Mouse (Mus musculus): ENCODE measurements around the gene Upk1a. TPM values are rescaled to one million over a fixed set of nuclear protein-coding genes. Genes with fewer than 3 reads are reported as not detected.

Upk1a gene
- total RNA-seq, 4 experiments from 2014 or later, result 0.23 to 0.51 (median 0.35) TPM; not detected in 1

DNA sequence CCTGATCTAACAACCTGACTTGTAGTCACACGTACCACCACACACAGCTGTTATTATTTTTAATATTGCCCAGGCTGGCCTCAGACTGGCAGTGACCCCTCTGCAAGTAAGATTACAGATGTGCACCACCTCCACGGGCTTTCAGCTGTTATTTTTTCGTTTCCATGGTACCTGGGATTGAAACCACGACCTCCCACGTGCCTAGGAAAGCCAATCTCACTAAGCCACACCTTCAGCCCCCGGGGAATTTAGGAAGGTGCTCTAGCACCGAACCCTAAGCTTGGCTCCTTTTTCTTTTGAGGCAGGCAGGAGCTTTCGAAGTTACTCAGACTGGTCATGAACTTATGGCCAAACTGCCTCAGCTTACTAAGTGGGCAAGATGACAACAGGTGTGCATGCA lies 8.2 kb downstream of the Upk1a start:
- no peak for DNase-seq (ENCODE audit: low spot score in 2 of 2)

DNA sequence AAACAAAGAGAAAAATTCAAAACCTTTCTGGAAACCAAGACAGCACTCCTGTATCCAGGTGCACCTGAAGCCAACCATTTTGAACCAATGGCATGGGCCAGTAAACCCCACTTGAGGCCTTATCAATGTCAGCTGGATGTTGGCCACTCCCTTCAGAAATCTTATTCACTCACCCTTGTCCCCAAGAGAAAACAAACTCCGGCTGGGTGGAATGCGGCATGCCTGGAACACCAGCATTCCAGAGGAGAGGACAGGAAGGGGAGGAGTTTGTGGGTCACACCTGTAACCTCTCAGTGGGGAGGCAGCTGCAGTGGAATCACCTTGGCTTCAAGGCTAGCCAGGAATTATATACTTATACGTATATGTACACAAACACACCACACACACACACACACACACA lies 10.1 kb downstream of the Upk1a start:
- DNase-seq (ENCODE audit: low spot score in 2 of 2), result no peak

DNA sequence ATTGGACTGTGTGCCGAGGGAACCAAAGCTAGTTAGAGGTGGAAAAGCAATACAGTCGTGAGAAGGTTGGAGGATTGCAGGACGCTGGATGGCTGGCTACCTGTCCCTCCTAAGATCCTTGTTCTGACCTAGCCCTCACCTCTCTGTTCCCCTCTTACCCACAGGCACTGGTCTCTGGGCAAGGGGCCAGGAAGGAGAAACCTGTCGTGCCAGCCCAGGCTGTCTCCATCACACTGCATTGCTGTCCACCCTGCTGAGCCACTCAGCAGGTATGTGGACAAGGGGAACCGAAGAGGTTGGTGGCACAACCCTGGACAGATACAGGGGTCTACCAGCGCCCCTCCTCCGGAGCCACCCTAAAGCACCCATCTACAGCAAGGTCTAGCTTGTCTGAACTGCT lies 12.0 kb downstream of the Upk1a start:
- DNase-seq (ENCODE audit: low spot score in 2 of 2), result no peak

DNA sequence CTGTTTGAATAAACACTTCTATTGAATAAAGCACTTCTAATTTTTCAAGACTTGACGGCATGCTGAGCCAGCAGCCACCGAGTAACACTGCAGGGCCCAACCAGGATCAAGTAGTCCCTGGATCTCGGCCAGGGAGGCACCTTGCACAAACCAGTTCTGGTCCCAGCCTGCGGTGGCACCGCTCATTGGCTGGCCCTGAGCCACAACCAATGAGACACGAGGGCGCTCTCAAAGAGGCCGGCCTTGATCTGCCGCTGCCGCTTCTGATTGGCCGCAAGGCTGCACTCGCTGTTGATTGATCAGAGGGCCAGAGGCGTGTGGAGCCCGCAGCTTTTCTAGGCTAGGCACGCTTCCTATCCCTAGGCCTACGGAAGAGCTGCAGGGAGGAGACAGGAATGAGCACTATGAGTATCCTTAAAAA lies 12.7 kb downstream of the Upk1a start:
- peak; percentile 75 to 93 for DNase-seq (ENCODE audit: low spot score in 2 of 2)

DNA sequence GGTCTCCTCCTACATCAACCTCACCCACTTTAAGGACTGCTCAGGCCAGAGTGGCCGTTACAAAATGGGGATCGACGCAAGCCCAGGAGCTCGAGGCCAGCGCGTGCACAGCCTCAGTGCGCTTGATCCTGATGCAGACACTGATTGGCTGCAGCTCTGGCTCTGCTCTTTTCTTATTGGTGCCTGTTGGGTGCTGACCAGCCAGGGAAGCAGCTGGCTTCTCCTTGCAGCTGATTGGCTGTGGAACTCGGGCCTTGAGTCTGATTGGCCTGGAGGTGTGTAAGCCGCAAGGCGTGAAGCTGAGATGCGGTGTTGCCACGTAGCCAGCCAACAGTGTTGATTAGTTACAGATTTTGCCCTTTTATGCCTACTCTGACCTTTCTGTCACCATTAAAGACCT lies 13.9 kb downstream of the Upk1a start, which contains the start of gene Zbtb32:
Gene Zbtb32, minus strand, starts transcription at position 124 of the 400 bp plus-strand sequence.
- no peak for DNase-seq (ENCODE audit: low spot score in 2 of 2)

DNA sequence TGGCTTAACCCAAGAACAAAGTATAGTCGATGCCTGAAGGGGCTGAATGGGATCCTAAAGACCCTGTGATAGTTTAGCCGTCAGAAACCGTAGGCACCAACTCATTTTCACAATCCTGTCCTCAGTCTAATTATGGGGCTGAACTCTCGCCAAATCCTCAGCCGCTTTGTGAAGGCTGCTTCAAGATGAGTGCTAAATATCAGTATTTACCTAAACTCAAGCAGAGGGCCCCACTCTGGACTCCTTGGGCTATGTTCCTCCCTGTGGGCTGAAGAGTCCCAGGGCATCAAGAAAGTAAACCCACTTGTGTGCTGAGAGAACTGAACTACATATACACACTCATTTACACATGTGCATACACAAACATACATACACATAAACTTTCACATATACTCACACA lies 15.8 kb downstream of the Upk1a start:
- DNase-seq (ENCODE audit: low spot score in 2 of 2), result no peak

DNA sequence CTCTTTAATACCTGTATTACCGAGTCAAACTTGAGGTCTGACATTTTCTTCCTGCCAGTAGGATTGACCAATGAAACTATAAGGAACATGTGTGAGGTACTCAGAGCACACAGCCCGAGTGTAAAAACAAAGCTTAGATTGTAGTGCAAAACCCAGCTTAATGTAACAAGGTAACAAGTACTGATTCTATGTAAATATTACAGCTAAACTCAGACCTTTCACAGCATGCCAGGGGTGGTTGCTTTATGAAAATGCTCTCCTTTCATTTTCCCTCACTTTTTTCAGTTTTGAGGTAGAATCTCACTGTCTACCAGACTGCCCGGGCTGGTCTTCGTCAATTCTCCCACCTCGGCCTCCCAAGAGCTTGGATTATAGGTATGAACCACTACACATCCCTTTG lies 16.6 kb downstream of the Upk1a start:
- no peak for DNase-seq (ENCODE audit: low spot score in 2 of 2)

DNA sequence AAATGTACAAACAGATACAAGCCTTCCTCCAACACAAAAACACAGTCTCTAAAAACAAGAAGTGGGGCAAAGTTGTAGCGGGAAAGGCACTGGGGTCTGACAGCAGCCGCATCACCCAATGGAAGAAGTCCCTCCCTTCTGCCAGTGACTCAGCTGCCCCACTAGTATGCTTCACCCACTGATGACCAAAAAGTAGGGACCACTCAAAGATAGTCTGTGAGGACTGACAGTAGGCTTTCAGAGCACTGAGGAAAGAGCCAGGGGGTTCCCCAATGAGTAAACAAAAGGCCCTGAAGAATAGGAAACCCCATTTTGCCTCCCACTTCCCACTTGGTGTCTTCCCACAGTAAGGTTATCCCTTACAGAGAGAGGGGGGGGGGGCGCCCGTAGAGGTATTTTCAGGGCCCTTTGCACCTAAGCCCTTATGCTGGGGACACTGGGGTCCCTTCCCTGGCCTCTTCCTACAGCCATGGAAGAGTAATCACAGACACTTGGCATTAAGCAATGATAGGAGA lies 18.1 kb downstream of the Upk1a start:
- DNase-seq (ENCODE audit: low spot score in 2 of 2), result no peak

DNA sequence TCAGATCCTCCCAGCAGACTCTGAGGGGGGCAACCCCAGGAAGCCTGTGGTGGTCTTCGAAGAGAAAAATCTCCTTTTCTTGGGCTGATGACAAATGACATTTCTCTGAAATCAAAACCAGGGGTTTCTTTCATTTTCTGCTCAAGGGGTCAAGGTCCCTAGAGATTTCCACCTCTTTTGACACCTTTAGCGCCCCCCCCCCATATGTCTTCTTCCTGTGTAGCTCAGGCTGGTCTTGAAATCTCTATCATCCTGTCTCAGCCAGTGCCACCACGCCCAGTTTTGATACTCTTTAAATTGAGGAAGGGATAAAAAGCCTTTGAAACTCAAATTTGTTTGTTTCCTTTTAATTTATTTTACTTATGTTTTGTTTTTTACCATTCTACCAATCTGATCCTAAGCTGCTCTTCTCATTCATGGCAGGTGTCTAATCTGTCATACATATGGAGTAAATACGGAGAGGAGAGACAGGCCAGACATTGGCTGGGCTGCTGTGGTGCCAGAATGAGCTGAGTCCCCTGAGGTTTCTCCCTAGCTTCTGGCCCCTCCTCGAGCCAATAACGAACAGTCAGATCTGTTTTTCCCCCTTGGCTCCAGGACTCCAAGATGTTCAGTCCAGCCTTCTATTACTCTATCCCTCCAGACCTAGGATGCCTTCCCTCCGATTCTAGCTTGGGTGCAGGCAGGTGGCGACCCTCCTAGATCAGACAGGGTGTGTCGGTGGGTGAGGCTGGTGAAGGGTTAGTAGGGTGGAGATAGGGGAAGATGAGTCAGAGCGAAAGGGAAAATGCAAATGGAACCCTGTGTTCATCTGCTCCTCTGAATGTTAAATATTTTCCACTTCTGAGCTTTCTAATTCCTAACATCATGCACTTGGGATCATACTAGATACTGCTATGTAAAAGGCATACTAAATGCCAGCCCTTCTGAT lies 18.8 kb downstream of the Upk1a start:
- no peak for DNase-seq (ENCODE audit: low spot score in 2 of 2)

DNA sequence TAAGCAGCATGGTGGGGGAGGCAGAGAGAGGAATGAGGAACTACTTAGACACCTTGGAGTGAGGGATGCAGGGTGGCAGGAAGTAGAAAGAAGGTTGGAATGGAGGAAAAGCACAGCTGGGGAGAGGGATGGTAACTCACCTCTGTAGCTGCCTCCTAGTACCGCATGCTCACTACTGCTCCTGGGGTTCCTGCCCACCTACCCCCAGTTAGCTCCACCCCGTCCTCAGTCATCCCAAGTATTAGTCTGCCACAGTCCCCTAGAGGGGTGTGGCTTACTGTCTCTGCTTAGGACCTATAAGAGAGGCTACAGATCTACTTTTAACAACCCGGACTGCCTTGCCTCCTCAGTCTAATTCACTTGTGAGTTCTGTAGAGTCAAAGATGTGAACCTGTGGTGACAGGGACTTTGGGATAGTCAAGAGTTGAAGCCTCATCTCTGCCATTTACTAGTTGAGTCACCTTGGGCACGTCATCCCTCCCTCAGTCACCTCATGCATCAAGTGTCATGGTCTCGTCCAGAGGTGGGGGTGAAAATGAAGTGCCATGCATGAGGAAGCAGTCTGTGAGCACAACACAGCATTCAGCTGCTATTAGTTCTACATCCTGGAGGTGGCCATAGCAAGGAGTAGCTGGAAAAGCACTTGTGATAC lies 19.7 kb downstream of the Upk1a start:
- DNase-seq (ENCODE audit: low spot score in 2 of 2), result no peak

DNA sequence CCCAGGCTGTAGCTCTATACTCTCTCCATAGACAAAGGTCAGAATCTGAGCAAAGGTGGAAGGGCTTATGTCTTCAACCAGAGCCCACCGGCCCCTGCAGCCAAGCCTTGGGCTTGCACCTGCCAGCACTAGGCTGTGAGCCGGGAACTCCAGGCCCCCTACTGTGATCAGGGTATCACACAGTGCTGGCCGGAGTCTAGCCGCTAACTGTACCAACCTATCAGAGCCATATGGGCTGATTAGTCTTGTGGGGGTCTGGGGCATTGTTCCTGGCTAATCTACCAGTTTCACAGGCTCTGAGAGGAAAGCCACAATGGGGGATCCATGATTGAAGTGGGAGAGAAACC lies 21.1 kb downstream of the Upk1a start:
- no peak for DNase-seq (ENCODE audit: low spot score in 2 of 2)

DNA sequence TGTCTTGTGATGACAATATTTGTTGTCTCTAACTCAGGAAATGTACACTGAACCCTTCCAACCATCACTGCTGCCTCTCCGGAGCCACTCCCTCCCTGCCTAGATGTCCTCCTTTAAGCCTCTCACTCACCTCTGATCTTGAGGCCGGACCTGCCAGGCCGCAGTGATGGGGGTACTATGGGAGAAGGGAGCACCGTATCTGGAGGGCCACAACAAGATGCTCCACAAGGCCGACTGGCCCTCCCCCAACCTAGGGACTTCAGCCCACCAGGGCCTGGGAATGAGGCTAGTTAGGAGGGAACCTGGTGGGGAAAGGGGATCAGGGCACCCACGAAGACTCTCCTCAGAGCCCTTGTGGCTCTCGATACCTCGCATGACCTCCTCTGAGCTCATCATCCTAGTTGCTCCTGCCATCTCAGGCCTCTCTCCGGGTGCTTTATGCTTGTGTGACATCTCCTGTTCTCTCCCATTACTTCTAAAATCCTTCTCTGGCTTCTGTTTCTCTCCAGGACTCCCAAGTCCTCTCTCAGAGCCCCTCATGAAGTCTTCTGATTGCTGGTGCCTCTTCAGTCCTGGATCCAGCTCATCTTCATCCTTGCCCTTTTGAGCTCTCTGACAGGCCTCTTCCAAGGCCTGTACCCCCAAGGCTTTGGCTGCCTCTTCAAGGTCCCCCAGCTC lies 21.6 kb downstream of the Upk1a start:
- no peak for DNase-seq (ENCODE audit: low spot score in 2 of 2)

DNA sequence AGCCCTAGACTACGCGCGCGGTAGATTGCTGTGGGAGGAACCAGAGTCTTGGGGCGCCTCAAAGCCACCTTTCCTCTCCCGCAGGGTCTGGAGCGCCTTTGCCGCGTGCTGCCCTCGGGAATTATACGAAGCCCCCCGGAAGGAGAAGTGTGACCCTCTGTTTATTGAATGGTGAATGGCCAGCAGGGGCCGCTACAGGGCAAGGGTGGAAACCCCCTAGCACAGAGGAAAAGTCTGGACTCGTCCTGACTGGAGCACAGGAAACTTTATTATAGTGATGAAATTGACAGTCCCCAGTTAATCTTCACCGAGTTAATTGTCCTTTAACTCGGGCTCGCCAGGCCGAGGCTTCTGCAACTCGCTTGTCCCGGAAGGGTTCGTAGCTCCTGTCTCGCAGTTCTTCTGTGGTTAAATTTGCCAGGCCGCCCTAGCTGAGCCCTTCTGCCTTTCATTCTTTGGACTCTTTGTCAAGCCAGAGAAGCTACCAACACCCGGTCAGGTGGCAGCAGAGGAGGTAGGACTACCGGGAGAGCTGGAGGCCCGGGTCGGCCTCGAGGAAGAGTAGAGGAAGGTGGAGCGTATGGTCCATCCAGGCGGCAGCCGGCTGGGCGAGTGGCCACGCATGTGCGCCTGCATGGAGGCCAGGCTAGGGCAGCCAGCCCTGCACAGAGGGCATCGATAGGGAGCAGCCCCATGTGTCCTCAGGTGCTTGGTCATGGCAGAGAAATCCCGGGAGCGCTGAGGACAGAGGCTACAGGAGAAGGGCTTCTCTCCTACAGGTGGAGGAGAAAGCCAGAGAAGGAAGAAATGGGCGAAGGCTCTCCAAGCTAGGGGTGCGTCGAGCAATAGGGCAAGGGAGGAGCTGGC lies 23.0 kb downstream of the Upk1a start:
- DNase-seq (ENCODE audit: low spot score in 2 of 2), result peak in 1 of 2 experiments; percentile 72

DNA sequence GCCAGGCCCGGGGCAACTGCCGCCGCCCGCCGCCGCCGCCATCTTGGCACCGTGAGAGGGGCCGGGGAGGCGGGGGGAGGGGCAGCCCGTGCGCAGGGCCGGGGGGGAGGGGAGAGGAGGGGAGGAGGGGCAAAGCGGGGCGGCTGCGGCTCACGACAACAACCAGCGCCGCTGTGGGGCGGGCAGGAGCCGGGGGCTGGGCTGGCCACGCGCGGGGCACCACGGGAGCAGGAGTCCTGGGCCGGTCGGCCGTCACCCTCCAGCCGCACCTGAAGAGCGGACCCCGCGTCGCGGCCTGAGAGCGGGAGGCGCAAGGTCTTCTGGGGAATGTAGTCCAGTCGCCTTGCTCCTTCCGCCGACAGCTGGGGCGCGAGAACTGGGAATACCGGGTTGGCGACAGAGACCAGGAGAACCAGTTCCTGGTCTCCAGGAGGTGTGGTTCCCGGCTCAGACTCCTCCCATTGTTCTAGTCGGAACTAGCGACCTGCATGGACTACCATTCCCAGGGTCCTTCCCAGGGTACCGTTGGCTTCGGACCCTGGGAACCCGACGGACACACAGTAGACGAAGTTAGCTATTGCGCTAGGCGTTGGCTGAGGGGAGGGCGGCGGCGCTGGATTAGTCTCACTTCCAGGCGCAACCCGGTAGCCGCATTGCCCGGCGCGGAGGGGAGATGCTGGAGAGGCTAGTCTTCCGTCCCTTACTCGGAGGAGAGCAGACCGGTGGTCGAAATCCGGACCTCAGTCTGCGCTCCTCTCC lies 23.8 kb downstream of the Upk1a start, which contains the start of gene Kmt2b:
Gene Kmt2b, minus strand, starts transcription at position 51 of the 759 bp plus-strand sequence.
- peak; percentile 89 to 98 for DNase-seq (ENCODE audit: low spot score in 2 of 2)

DNA sequence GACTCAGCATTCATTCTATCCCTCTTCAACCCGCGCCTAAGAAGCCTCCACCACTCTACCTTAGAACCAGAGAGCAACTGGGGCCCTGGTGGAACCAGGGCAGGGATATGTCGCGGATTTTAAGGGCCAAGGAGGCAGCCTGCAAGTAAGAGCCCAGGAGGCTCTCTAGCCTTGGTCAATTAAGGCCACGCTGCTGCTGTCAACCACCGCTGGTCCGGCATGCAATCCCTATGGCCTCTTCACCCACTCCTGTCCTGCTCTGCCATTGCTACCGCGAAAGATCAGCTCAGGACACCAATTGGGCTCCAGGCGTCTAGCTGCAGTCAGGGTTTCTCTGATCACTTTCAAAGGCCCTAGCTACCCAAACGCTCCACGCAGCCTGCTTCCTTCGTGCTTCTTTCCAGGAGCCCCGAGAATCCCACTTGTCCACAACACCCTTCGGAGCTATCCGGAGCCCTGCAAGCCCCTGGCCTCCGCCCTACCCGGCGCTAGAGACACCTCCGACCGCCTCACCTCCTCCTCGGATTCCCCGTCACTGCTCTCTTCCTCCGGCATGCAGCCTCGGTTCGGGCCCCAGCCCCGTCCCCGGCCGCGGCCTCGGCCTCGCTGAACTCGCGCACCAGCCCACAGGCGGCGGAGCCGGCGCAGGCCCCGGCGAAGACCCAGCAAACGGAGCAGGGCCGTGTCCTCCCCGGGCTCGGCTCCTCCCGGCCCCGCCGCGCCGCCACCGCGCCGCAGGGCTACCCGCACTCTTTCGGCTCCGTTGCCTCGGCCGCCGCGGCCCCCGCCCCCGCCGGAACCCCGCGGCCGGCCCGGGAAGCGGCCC lies 24.6 kb downstream of the Upk1a start:
- peak in 1 of 2 experiments; percentile 53 for DNase-seq (ENCODE audit: low spot score in 2 of 2)

DNA sequence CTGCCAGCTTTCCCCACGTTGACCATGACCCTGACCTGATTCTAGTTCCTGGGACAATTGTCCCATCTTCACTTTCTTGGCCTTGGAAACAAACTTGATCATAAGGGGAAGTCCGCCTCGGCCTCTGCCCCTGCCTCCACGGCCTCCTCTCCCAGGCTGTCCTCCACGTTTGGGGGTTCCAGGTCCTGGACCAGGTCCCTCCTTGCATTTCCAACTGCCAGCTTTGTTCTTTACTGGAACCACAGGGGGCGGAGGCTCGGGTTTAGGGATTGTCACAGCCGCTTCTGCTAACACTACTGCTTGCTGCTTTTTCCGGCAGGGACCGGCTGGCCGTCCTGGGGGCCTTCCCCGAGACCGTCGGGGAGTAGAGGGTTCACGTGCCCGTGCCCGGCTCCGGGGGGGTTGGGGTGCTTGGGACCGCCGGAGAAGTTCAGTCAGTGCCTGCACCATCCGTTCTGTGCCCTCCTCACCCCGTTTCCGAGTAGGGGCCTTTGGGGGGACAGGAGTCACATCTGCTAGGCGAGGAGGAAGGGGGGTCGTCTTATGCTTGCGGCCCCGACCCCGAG lies 26.1 kb downstream of the Upk1a start:
- DNase-seq (ENCODE audit: low spot score in 2 of 2), result no peak

DNA sequence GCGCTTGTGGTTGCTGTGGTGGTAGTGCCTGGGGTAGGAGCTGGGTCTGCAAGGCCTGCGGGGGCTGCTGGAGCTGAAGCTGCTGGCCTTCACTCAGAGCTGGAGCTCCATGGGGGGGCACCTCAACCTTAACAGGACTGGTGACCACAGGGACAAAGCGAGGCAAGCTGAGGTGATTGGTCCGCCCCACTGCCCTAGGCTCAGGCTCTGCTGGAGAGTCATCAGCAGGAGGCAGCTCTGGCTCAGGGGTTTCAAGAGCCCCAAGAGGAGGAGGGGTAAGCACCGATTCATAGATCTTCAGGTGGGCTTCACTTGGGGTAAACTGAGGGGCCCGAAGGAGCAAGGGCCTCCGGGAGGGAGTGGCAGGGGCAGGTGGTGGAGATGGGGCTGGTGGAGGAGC lies 27.5 kb downstream of the Upk1a start:
- DNase-seq (ENCODE audit: low spot score in 2 of 2), result no peak

DNA sequence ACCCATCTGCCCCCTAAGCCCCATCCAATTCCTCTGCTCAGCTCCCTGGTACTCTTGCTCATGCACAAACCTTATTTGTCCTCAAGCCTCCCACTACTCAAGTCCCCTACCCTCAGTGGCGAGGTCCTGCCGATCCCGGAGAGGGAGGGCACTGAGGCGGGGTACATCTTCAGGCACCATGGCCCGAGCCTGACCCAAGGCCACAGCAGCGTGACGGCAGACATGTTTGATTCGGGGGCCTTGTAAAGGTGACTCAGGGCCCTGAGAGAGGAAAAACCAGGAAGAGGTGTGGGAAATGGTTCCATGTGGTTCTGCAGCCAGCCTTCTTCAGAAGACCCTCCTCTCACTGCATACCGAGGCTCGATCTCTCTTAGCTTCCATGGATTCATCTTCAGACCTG lies 28.3 kb downstream of the Upk1a start:
- no peak for DNase-seq (ENCODE audit: low spot score in 2 of 2)

DNA sequence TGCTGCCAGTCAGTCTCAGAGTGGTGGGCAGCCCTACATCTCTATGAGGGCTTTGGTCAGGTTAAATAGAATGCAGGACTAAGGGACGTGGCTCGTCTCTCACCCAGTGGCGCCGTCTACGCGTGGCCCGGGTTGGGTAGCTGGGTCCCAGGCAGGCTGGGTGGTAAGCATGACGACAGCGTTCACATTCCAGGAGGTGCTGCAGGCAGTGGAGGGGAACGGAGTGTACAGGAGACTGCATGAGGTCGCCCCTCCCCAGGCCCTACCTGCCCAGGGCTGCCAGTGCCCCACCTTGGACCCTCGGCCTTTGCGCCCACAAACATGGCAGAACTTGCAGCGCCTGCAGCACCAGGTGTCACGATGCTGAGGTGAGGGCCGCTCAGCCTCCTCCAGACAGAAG lies 31.1 kb downstream of the Upk1a start:
- DNase-seq (ENCODE audit: low spot score in 2 of 2), result no peak

All from left cerebral cortex, adult 8-10 months (tissue).